Mouse (Mus musculus) olfactory bulb, adult 2 months (tissue): ENCODE measurements around the gene Cars.

Experiments
- CTCF ChIP-seq: fragments of 200-500 bp; IDR thresholded peaks from 2 replicates; pipeline ENCODE4 v1.5.1; 2012; ENCODE audit warnings: low read depth, mild to moderate bottlenecking, low read length, moderate library complexity; ENCODE audit not compliant: insufficient read depth
- POLR2A ChIP-seq: fragments of 200-500 bp; IDR thresholded peaks from 2 replicates; pipeline ENCODE4 v1.6.1; 2012; ENCODE audit warnings: mild to moderate bottlenecking, low read depth, low read length, moderate library complexity; ENCODE audit not compliant: insufficient read depth

- no peak for TF ChIP-seq CTCF
- TF ChIP-seq POLR2A = no peak
Observed at GRCm38 (mm10) chr7:143544368-143544767, 55.5 kb downstream of the Cars start.
